Mouse (Mus musculus) kidney, adult 10 weeks (tissue): Measurements from ENCODE around the gene P4ha1. TPM values are rescaled to one million over a fixed set of nuclear protein-coding genes. Genes with fewer than 3 reads are reported as not detected.

Experiments
- polyA plus RNA-seq: library from polyadenylated mRNA; stranded (reverse); fragments of 350-450 nt; fragmentation: Illumina TruSeq; extraction: RNeasy Lipid Tissue Mini Kit (QIAGEN cat#74804); gene quantifications from one replicate; pipeline ENCODE4 v1.2.3, GENCODE M21; 2014; ENCODE audit warnings: low read depth, low replicate concordance

Gene P4ha1
- 55.5 TPM for polyA plus RNA-seq

DNA sequence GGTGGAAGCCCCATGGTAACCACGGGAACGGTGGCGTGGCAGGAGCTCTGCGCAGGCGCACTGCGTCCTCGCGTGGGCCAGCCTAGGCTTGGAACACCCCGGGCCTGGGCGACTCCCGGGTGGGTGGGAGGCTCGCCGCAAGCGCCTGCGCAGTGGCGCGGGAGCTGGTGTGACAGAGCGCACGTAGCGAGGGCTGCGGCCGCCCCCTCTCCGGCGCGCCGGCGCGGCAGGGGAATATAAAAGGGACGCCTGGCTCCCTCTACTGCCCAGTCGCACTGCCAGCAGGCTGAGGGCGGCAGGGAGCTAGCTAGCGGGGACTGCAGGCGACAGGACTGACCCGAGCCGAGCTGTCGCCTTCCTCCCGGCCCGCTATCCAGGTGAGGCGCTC, at the start of gene P4ha1:
Gene P4ha1 (plus strand): TSS at position 197 of the 388 bp plus-strand sequence.

DNA sequence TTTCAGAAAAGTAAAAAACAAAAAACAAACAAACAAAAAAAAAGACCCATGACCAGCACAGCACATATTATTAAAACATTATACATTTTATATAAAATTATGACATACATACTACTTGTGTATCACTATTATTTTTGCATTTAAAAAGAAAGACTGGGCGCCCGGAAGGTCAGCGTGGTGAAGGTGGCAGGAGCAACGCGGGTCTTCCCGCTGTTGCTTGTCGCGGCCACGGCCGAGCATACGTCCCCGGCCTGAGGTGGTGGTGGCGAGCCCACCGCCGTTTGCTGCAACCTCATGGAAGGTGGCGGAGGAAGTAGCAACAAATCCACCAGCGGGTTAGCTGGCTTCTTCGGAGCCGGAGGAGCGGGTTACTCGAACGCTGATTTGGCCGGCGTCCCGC, 72.4 kb downstream of the P4ha1 start, which contains the start of gene Gm10273:
Gene Gm10273 (plus strand): TSS at position 172 of the 400 bp plus-strand sequence.

DNA sequence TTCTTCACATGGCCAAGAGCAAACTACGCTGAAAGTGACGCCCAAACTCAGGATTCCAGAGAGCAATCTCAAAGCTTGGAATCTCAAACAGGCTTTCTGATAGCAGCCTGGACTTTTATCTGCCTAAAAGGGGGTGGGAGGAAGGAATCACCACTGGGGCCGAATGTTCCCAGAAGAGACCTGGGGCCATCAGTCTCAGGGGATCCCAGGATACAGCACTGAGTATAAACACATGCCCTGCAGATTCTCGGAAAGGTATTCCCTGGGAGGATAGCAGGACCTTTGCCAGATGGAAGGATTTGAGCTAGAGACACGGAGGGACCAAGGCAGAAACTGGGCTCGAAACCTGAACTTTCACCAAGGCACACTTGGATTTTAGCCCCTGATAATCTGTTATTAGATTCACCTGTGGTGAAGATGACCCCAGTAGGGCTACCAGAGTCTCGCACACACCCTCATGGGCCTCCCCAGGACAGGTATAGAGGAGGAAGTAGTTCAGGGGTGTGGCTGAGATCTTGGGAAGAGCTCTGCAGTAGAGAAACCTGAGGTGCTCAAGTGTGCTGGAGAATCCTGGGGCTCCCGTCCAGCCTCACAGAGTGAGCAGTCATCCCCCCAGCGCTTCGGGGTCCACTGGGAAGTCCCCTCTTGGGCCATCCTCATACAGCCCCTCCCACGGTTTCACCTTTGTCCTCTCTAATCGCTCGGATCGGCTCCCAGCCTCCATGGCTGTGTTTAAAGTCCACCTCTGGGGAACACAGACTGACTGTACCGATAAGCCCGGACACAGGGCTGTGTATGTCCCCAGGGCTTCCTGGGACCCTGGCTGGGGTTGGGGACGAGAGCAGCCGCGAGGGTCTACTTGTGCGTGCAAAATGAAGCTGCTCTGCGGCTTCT, 80.0 kb downstream of the P4ha1 start, which contains the start of gene Pla2g12b:
Gene Pla2g12b (plus strand): TSS at position 762 of the 894 bp plus-strand sequence.

Other genes with a start within 250 kb of the P4ha1 start
- gene Sept10, start 101.4 kb upstream of the P4ha1 start, polyA plus RNA-seq = 43.5 TPM
- 29.9 TPM for gene Sowahc, start 101.3 kb upstream of the P4ha1 start, polyA plus RNA-seq
- 19.5 TPM for gene Gm10273, start 72.3 kb downstream of the P4ha1 start, polyA plus RNA-seq
- not detected for gene Pla2g12b, start 80.4 kb downstream of the P4ha1 start, polyA plus RNA-seq
- not detected for gene Oit3, start 118.5 kb downstream of the P4ha1 start, polyA plus RNA-seq